Mouse (Mus musculus) natural killer cell, adult 2 months (primary cell): ENCODE results near the gene Dpt.
"Not testable (repeated sequence)": the region's sequence is repeated elsewhere in the genome, so short reads cannot be mapped to it uniquely, and the experiment has no call there.

Experiments used
- DNase-seq, 2 experiments: peaks; one replicate each; pipeline ENCODE4 v3.0.0; 2022; ENCODE audit warnings: low spot score in 2 of 2

Gene Dpt

DNA sequence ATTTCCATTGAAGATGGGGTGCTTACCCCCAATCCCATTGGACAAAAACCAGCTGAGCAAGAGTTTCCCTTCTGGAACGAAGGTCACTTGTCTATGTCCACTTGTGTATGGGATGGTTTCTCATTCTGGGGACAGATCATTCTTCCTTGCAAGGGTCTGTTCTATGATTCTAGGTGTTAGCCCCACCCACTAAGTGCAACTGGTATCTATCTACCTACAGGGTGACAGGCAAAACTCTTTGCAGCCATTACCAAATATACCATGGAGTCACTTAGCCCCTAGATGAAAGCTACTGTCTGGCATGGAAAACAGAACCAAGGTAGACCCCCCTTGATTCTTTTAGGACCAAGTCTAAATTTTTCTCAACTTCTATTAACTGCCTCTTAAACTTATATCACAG is 24.9 kb downstream of the Dpt start:
- no peak for DNase-seq

DNA sequence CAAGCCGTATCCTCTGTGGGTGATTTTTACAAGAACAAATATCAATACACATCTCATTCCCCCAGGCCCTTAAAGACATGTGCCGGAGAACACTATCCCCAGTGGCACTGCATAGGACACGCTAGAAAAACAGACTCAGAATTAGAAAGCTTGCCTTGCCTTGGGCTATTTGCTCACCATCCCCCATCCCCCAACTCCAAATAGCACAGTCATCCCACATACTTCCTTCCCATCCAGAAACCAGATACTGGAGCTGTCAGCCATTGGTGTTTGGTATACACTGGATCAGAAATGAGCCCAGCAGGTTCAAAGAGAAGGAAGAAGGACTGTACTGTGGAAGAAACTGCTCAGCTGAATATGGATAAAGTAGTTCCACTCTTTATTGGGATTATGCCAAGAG is 25.4 kb downstream of the Dpt start:
- no peak for DNase-seq

DNA sequence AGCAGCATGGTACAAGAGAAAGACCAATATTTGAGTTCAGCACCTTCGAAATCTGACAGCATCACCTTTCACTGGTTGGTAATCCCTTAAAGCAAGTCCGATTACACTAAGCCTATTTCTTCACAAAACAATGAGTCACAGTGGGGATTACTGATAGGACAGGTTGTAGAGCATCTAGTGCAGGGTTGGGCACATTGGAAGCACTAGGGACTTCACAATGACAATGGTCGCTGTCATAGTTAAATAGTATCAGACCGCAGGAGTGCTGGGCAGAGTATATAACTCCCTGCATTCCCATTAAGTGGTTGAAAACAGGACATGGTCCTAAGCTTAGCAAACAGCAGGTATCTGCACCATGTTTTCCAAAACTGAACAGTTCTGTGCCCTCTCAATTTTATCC is 25.8 kb downstream of the Dpt start:
- DNase-seq = no peak

DNA sequence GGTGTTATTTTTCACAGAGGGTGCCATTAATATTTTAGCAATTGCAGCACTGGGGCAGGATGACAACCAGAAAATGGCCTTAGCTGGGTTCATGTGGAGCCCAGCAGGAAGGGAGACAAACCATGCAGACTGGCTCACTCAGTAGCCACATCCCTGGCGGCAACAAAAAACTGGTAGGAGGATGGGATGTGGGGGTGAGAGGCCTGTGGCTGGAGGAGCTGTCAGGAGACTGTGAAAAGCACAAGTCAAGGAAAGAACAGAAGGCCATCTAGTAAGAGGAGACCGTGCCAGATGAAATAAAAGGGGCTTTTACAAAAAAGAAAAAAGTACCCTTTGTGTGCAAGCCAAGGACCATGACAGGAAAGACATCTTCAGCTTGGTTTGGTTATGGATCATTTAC is 28.5 kb downstream of the Dpt start:
- no peak for DNase-seq

DNA sequence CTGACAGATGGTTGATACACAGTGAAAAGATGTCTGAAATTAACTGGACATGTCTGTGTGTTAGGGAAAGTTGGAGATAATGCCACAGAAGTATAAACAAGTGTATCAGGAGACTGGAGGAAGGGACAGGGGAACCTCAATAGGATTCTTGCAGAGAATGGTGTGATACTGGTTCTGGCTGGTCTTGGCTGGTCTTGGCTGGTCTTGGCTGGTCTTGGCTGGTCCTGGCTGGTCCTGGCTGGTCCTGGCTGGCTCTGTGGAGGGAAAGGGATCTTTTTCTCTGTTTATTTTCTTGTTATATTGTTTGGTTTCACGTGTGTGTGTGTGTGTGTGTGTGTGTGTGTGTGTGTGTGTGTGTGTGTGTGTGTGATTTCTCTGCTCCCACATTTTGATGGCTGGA is 33.4 kb downstream of the Dpt start:
- DNase-seq = no peak

DNA sequence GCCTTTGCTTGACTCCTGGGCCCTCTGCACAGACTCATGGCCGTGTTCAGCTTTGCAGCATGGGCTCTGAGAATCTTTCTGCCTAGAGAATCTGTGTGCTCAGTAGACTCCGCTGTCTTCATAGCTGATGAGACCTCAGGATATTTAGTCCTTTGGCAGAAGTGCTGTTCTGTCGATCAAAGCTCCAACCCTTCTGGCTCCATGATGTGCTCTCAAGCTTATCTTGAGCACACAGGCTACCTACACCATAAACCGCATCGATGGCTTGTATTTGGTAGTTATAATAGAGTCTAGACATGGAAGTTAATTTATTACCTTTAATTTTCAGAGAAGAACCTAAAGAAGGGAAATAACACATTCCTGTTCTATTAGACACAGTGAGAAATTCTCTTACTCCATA is 36.0 kb downstream of the Dpt start:
- DNase-seq = no peak

DNA sequence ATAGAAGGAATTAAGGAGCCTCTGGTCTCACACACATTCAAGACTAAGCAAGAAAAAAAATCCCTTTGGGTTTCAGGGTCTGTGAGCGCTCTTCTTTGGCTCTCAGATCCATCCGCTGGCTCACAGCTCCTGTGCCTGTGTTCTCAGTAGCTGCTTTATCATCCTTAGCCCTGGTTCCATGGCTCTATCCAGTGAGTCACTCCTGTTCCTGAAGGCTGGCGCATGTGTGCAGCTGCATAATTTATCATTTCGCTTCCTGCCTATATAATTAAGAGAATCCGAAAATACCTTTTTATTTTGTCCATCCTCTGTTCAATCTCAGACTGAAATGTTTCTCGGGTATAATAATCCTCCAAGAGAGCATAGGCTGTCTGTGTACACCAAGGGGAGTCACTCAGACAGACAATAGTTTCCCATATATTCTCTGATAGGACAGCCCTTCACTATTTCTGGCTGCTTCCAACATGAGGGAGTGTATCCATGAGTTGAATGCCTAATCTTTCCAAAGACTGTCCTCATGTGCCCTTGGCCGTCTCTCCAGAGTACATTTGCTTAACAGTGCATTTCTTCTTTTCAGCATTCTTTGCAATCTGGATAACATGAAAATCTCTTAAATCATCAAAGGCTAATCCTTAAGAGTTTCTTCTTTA is 52.3 kb downstream of the Dpt start:
- DNase-seq = no peak

DNA sequence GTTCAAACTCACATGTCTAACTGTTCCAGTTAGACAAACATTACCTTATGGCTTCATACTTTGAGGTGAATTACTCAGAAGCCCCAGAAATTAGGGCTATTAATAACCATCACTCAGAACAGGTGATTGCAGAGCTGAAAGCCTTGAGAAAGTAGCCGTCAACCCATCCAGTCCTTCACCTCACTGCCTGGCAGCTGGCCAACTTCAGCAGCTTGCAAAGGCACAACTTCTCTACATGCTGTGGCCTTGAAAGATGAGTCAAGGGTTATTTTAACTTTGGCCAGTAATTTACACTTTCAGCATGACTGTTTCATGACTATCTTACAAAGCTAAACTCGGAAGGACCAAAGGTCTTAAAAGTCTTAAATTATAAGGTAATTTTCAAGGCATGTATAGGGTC is 59.3 kb downstream of the Dpt start:
- not testable (repeated sequence) for DNase-seq

DNA sequence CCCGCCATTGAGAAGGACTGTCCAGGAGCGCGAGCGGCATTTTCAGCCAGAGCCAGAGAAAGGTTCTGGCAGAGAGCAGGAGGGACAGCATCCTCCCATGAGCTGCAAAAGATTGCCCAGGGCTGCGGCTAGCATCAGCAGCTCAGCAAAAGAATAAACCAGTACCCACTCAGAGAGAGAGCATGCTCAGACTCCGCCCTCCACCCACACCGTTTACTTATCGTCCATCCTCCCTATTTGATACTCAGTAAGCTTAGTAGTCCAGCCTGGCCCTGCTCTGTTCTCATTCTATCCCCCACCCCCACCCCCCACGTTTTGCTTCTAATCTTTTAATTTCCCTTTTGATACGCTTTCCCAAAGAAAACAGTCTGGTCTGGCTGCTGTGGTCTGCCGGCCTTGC is 63.5 kb downstream of the Dpt start:
- DNase-seq = no peak

DNA sequence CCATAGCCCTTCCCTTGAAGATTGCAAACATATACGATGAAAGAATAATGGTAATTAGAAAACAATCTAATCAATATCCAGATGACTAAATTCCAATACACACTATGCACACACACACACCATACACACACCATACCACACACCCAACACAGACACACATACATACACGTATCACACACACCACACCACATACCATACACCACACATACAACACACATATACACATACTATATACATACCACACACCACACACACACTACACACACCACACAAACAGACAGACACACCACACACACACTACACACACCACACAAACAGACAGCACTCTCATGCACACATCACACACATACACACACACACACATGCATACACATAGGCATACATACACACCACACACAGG is 64.3 kb downstream of the Dpt start:
- DNase-seq = no peak

DNA sequence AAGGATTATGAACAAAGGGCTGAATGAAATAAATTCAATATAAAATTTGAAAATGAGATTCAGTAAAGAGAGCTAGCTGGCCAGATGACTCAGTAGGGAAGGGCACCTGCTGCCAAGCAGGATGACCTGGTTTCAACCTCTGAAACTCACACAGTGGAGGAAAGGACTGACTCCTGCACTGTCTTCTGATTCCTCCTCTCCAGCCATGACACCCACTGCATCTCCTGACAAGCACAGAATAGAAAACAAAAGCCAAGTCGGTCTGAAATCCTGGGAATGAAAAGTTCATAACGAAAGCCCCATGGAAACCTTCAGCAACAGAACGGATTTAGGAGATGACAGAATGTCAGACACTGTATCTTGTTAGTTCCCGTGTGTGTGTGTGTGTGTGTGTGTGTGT is 65.1 kb downstream of the Dpt start:
- DNase-seq = no peak

DNA sequence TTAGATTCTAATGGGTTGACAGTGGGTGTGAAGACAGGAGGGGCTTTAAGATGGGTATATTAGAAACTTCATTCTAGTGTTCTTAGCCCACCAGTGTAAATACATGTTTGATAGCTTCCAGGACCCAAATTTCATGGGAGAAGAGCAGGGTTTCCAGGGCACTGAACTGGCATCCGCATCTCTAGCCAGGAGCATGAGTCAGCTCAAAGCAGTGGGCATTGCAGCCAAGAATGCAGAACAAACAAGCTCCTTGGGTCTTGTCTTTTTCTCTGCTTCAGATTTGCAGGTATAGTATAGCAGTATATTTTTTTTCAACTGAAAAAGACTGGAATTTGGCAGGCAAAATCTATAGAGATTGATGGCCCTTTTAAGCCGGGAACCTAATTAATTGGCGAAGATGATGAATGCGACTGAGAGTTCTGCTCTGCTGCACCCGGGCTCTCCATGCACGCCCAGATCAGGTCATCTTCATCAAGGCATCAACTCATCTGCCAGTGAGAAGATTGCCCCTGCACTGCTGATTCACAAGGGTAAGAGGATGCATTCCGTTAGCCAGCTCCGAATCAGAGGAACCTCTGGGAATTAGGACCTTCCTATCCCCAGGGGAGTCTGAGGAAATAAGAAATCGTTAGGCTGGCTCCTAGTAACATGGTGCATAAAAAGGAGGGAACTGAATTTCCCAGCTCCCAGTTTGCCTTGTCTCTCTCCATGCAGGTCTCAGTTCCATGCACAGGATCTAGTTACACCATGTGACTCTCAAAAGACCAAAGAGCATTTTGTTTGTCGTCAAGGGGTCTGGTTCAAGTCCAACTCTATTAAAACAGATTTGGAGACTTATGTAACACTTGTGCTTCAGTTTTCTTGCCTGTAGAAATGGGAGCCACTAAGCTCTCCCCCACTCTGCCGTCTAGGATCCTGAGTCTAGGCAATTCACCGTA is 66.8 kb downstream of the Dpt start:
- no peak for DNase-seq

DNA sequence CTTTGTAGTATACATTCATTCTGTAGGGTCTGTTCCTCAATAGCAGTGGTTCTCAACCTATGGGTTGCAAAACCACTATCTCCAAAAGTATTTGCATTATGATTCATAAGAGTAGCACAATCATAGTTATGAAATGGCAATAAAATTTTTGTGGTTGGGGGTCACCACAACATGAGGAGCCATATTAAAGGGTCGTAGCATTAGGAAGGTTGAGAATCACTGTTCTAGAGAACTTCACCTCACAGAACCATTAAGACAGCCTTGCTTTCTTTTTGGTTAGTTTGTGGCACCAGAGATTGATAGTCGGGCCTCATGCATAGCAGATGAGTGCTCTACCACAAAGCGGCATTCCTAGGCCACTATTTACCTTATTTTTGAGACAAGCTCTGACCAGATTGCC is 68.2 kb downstream of the Dpt start:
- no peak for DNase-seq

DNA sequence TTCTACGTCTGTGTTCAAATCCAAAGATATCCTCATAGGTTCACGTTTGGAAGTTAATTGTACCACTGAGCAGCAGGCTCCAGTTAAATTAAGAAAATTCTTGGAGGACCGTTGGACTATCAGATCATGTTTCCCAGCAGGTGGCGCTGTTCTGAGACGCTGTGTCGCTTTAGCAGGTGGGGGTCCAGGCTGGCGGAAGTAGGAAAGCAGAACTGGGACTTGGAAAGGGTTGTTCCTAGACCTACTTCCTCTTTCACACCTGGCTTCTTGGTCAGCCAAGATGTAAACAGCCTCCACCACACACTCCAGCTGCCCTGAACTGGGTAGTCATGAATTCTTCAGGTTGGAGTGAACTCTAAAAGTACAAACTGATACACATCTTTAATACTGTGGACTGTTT is 74.2 kb downstream of the Dpt start:
- peak; percentile 48 to 82 for DNase-seq
